Comparison of ENCODE assay signal across 8 mouse cellular contexts in genomic region chr2:27540515-27540836, GRCm38 (mm10). TPM values are rescaled to one million over a fixed set of nuclear protein-coding genes. Genes with fewer than 3 reads are reported as not detected.
A peak's percentile ranks its signal among the peaks of the same experiment; 100 is the strongest.
DNase-seq lines count a peak whose midpoint lies in the region; ATAC-seq and TF ChIP-seq lines count a peak whose summit lies in the region.

No protein-coding gene starts in this region.

- DNase-seq in gastrocnemius, adult 2 months, result no peak
- no peak for DNase-seq in gastrocnemius, adult 18-20 months (ENCODE audit: low spot score)
- no peak for DNase-seq in ovary, postnatal 10 days (ENCODE audit: low spot score)
- no peak for DNase-seq in gastrocnemius, adult 8-10 months (ENCODE audit: low spot score in 2 of 2)
- no peak for DNase-seq in embryo, embryonic 9.5 days (ENCODE audit: extremely low spot score)

- intact Hi-C loops in gastrocnemius, adult 2 months (cut with DNase I), result loop anchor here (10.0 kb wide), 1 partner anchor 344 kb away; the partner anchor contains the start of gene Col5a1

- peak; percentile 18 for ATAC-seq in CD4-positive, CD25-positive, alpha-beta regulatory T cell, adult 4 months
- peak; percentile 65; the same call in 1 of the 2 replicates for ATAC-seq in forebrain, embryonic 15.5 days (replicated peaks)
- no peak for ATAC-seq in liver, embryonic 16.5 days (ENCODE audit: low read depth)

- H3K4me1 ChIP-seq in forebrain, embryonic 15.5 days, result peaks cover 17% of the 10 kb centered on the region
- peaks cover 14% of the 10 kb centered on the region for H3K4me1 ChIP-seq in liver, embryonic 16.5 days (ENCODE audit: control insufficient read depth, low read depth, low read length)

- peaks cover 13% of the 10 kb centered on the region for H3K36me3 ChIP-seq in forebrain, embryonic 15.5 days
- peaks cover 7% of the 10 kb centered on the region for H3K36me3 ChIP-seq in liver, embryonic 16.5 days (ENCODE audit: control insufficient read depth, insufficient read depth)

- H3K27ac ChIP-seq in gastrocnemius, adult 2 months, result peak overlapping the region; percentile 98
- H3K27ac ChIP-seq in forebrain, embryonic 15.5 days (replicated peaks), result peak overlapping the region; percentile 94
- H3K27ac ChIP-seq in liver, embryonic 16.5 days (ENCODE audit: low read length), result peak overlapping the region; percentile 88

- peak overlapping the region; percentile 74 for H3K4me3 ChIP-seq in gastrocnemius, adult 2 months
- H3K4me3 ChIP-seq in forebrain, embryonic 15.5 days, result peak overlapping the region; percentile 44
- peak overlapping the region; percentile 71 for H3K4me3 ChIP-seq in liver, embryonic 16.5 days (ENCODE audit: low read depth, low read length)

- peak overlapping the region; percentile 60 for H3K4me2 ChIP-seq in forebrain, embryonic 15.5 days (replicated peaks)
- H3K4me2 ChIP-seq in liver, embryonic 16.5 days (ENCODE audit: low read depth, low read length), result peak overlapping the region; percentile 79

- peak overlapping the region; percentile 57 for H3K9ac ChIP-seq in forebrain, embryonic 15.5 days (replicated peaks)
- peak overlapping the region; percentile 73 for H3K9ac ChIP-seq in liver, embryonic 16.5 days (ENCODE audit: low read depth, low read length)

- no peaks in the 10 kb centered on the region for H3K27me3 ChIP-seq in forebrain, embryonic 15.5 days
- H3K27me3 ChIP-seq in liver, embryonic 16.5 days (ENCODE audit: control insufficient read depth, insufficient read depth, low read depth, low read length), result no peaks in the 10 kb centered on the region

- TF ChIP-seq CTCF in gastrocnemius, adult 2 months (IDR thresholded peaks at IDR 0.05), result no peak

- WGBS in forebrain, embryonic 15.5 days, result 26% methylated on average over 10 of the region's 10 CpGs
- WGBS in liver, embryonic 16.5 days (ENCODE audit: insufficient replicate concordance), result 17% methylated on average over 10 of the region's 10 CpGs

- no peaks in the 10 kb centered on the region for H3K9me3 ChIP-seq in forebrain, embryonic 15.5 days
- H3K9me3 ChIP-seq in liver, embryonic 16.5 days (replicated peaks; ENCODE audit: control insufficient read depth, low read length), result no peaks in the 10 kb centered on the region

RNA-seq across cellular contexts. Expression of gene Wdr5, which starts 25.5 kb away (rescaled TPM):
- total RNA-seq in gastrocnemius, adult 2 months (2021), result 10 to 100 TPM; 18.8 to 21.3 TPM
- total RNA-seq in gastrocnemius, adult 18-20 months (2021), result 10 to 100 TPM; 16.8 to 18.1 TPM
- polyA plus RNA-seq in CD4-positive, CD25-positive, alpha-beta regulatory T cell, adult 4 months (2017; shearing (Covaris generic)), result 10 to 100 TPM; 15.6 to 17.1 TPM
- polyA plus RNA-seq in forebrain, embryonic 15.5 days (2015; fragmentation: Nextera tagmentation; extraction: Ambion mirVana), result 50.5 and 55.4 TPM in 2 replicates
- polyA plus RNA-seq in liver, embryonic 16.5 days (2015; fragmentation: Nextera tagmentation; extraction: Ambion mirVana), result 22.2 and 22.4 TPM in 2 replicates
- total RNA-seq in gastrocnemius, adult 8-10 months (2022), result 10 to 100 TPM; 15.4 to 19.7 (median 17.1) TPM

RNA-seq across cellular contexts. Expression of gene Brd3, which starts 33.0 kb away (rescaled TPM):
- total RNA-seq in gastrocnemius, adult 2 months (2021), result 10 to 100 TPM; 20.8 to 32.2 TPM
- 10 to 100 TPM; 21.8 to 23.0 TPM for total RNA-seq in gastrocnemius, adult 18-20 months (2021)
- 10 to 100 TPM; 33.5 to 34.3 TPM for polyA plus RNA-seq in CD4-positive, CD25-positive, alpha-beta regulatory T cell, adult 4 months (2017; shearing (Covaris generic))
- 142 and 149 TPM in 2 replicates for polyA plus RNA-seq in forebrain, embryonic 15.5 days (2015; fragmentation: Nextera tagmentation; extraction: Ambion mirVana)
- polyA plus RNA-seq in liver, embryonic 16.5 days (2015; fragmentation: Nextera tagmentation; extraction: Ambion mirVana), result 21.5 and 24.3 TPM in 2 replicates
- total RNA-seq in gastrocnemius, adult 8-10 months (2022), result 10 to 100 TPM; 19.4 to 29.0 (median 24.9) TPM
